9 mouse cellular contexts compared by ENCODE assay signal in genomic region chr1:150266502-150266901, GRCm38 (mm10). TPM values are rescaled to one million over a fixed set of nuclear protein-coding genes. Genes with fewer than 3 reads are reported as not detected.
DNase-seq lines count a peak whose midpoint lies in the region; ATAC-seq lines count a peak whose summit lies in the region.
"Had no signal": no experiment of that assay in that cellular context is flagged by ENCODE, and none has a peak within 500 bp of the region (broad histone marks: within the 10 kb centered on the region; RNA-seq: fewer than 3 reads in every experiment).

No protein-coding gene starts in this region.

- intact Hi-C loops in left cerebral cortex, postnatal 14 days (cut with DNase I), result no loop called here
- intact Hi-C loops in left cerebral cortex, postnatal 36 days (cut with DNase I), result loop anchor here (1.0 kb wide), 1 partner anchor 433 kb away; no protein-coding TSS in a partner anchor

- DNase-seq in CD4-positive, CD25-positive, alpha-beta regulatory T cell, adult 2 months (ENCODE audit: low read depth, low spot score), result peak; percentile 26
- DNase-seq in left cerebral cortex, postnatal 14 days (ENCODE audit: low spot score in 2 of 2), result peak; percentile 26 to 32
- DNase-seq in left cerebral cortex, postnatal 36 days (ENCODE audit: low spot score in 2 of 2), result no peak
- DNase-seq in c-Kit-positive CD71-negative TER-119-negative erythroid progenitor cells, embryonic 14.5 days (ENCODE audit: low read depth), result peak; percentile 17
- peak; percentile 7 for DNase-seq in kidney, postnatal 10 days
- peak; percentile 29 for DNase-seq in retina, adult 2 months (ENCODE audit: low read depth, low spot score)
- no peak for DNase-seq in urinary bladder, postnatal 10 days (ENCODE audit: low spot score)

- ATAC-seq in CD4-positive, CD25-positive, alpha-beta regulatory T cell, adult 4 months, result no peak

RNA-seq across cellular contexts. Expression of gene Pdc, which starts 52.7 kb away (rescaled TPM):
- not detected for polyA plus RNA-seq in CD4-positive, CD25-positive, alpha-beta regulatory T cell, adult 4 months (2017; shearing (Covaris generic))
- total RNA-seq in left cerebral cortex, postnatal 14 days (2021), result not detected
- not detected for total RNA-seq in left cerebral cortex, postnatal 36 days (2021)
- polyA plus RNA-seq: heart, embryonic 15.5 days had no signal

Comparison
In these comparisons a context has a peak if more than half of its experiments do, and no peak if none do; other contexts are left out.
1. DNase-seq: peak in CD4-positive, CD25-positive, alpha-beta regulatory T cell, adult 2 months (single experiment), left cerebral cortex, postnatal 14 days (2 of 2), c-Kit-positive CD71-negative TER-119-negative erythroid progenitor cells, embryonic 14.5 days (single experiment), kidney, postnatal 10 days (single experiment) and retina, adult 2 months (single experiment); none in left cerebral cortex, postnatal 36 days (0 of 2) and urinary bladder, postnatal 10 days (single experiment).